Mouse (Mus musculus) frontal cortex, postnatal 25 days (tissue): ENCODE measurements at regions not wholly inside any gene's neighbourhood (a gene's known extent, or its start where the extent isn't known, plus 50 kb on each side); places are given as distances from the start of the nearest gene placed in this dataset.

Experiments
- DNase-seq, 2 experiments: peaks; one replicate each; pipeline ENCODE4 v3.0.0; 2022; ENCODE audit warnings: low spot score in 2 of 2

DNA sequence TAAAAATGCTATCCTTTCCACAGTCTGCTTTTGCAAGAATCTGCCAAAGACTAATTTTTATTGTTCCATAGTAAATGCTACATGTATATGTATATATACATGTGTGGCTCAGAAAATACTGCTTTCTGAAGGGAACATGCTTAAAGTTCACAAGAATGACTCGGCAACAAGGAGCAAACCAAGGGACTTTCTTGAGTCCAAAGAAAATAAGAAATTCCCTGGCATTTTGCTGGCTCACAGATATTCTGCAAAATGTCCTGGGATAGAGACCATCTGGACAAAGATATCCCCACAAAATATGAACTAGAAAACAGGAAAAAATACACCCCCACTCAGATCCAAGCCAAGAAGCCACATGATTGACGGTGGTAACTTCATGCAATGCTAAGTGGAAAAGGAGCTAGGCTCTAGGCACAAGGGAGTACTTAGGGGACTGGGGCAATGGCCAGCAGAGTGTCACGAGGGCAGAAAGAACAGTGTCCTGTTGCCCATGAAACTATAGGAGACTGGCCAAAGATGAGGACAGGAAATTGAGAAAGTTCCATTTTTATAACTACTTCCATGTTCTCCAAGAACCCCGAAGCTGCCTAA, 274.3 kb upstream of the Acvr2a start:
- no peak for DNase-seq

GRCm38 (mm10) chr2:48544377-48544776, 269.5 kb upstream of the Acvr2a start:
- DNase-seq: no peak

- DNase-seq: no peak
Observed at GRCm38 (mm10) chr2:48545072-48545471, 268.8 kb upstream of the Acvr2a start.

GRCm38 (mm10) chr2:48545679-48546078, 268.2 kb upstream of the Acvr2a start:
- DNase-seq: no peak

DNA sequence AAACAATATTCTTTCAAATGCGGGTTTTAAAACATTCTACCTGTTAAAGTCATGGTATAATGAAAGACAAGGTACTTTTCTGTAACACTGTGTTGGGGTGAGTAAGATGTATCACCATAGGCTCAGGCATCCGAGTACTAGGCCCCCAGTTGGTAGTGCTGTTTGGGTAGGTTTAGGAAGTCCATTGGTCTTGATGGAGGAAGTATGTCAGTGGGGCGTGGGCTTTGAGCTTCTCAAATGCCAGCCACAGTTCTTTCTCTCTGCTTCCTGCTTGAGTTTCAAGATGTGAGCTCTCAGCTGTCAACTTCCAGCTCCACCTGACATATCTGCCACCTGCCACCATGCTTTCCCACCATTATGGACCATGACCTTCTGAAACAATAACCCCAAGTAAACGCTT, 267.7 kb upstream of the Acvr2a start:
- no peak for DNase-seq

DNA sequence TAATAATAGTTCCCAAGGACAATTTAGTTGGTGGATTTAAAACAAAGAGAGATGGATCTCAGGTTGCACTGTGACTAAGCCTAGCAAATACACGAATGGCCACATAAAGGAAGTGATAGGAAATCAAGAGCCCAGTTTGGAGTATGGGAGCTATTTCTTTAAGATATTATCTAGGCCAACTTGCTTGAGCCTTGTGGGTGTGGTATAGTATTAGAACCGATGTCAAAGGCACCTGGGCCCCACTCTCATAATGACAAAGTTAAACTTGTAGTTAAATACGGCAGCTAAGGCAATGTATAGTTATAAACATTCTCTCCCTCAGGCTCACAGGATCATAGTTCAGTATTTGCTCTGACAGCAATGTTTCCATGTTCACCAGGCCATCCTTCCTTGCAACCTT, 257.3 kb upstream of the Acvr2a start:
- no peak for DNase-seq

GRCm38 (mm10) chr2:48557123-48557522, 256.8 kb upstream of the Acvr2a start:
- no peak for DNase-seq

DNA sequence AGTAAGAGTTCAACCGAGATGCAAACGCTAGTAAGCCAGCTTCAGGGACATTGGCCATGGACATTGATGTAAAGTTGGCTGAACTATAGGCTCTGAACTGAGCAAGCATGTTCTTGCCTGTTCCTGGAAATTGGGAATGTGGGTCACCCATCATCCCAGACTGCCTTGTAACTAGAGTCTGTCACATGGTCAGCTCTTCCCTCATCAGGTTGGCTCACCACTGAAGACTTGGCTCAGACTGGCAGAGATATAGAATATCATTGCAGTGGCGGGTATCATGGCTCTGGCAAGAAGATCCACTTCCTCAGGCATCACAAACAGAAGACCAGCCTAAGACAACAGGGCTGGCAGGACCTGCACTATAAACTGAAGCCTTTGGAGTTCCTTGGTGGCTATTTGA, 255.3 kb upstream of the Acvr2a start:
- no peak for DNase-seq

- DNase-seq: no peak
Observed at GRCm38 (mm10) chr2:48563636-48564035, 250.3 kb upstream of the Acvr2a start.

- no peak for DNase-seq
Observed at GRCm38 (mm10) chr2:48564170-48564569, 249.7 kb upstream of the Acvr2a start.

DNA sequence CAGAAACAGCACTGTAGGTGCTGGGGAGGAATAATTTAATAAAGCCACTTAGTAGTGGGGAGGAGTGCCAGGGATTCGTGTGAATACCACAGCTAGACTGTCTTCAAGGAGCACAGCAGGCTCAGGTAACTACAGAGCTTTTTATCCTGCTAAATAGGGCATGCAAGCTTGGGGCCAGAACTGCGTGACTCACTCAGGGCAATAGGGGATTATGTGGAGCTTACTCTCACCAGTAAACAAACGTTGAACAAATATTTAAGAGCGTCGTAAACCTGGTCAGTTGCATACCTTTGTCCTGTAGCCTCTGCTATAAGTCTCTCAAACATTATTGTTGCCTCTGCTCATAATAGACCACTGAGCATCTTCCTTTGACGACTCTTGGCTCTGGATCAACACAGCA, 246.0 kb upstream of the Acvr2a start:
- no peak for DNase-seq

DNA sequence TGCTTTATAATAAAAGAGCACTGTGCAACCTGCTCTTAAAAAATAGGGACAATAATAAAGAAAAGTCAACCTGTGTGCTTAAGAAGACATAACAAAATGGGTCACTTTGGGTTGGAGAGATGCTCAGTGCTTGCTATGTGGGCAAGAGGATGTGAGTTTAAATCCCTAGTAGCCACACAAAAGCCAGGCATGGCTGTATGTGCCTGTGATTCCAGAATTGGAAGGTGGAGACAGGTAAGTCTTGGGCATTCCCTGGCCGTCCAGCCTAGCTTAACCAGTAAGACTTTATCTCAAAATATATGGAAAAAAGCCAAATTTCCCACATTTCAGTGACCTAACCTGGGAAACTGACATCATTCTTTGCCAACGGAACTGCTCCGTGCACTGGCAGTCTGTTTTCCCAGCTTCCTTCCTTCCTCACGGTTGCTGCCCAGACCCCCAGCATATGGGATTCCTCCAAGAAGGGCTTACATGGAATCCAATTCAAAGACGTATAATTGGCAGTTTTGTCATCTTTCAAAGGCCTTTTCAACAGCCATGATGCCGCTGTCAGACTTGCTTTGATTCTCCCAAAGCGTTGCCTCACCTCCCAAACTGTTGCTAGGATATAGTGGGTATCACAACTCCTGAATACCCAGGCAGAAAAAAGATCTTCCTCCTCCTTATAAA, 227.6 kb upstream of the Acvr2a start:
- DNase-seq: no peak

DNA sequence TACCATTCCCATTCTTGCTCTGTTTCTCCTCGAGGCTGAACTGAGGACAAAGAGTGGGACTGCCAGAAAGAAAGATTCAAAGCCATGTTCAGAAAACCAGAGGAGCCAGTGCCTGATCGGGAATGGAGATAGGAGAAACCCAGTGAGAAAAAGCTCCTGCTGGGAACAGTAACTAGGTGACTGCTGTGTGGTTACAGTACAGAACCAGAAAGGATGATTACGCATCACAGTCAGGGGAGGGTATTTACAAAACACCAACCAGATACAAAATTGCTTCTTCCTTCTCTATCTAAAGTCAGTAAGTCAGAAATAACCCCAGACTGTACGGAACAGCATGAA, 227.1 kb upstream of the Acvr2a start:
- DNase-seq: no peak

DNA sequence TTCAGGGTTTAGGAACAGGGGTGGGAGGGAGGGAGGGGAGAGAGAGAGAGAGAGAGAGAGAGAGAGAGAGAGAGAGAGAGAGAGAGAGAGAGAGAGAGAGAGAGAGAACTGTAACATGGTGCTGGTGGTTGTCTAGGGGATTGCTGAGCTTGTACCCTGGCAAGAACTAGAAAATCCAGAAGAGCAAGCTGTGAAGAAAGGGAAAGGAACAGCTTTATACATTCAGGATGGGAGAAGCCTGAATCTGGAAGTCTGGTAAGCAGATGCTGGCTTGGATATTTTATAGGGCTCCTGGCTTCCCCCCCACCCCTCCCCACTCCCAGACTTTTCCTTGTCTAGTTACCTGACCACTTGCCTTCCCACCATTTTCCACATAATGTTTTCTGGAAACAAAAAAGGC, 224.2 kb upstream of the Acvr2a start:
- DNase-seq: no peak

GRCm38 (mm10) chr2:48597793-48598583, 215.9 kb upstream of the Acvr2a start:
- no peak for DNase-seq

- DNase-seq: no peak
Observed at GRCm38 (mm10) chr2:48599367-48599766, 214.5 kb upstream of the Acvr2a start.

GRCm38 (mm10) chr2:48601855-48602254, 212.1 kb upstream of the Acvr2a start:
- DNase-seq: no peak

DNA sequence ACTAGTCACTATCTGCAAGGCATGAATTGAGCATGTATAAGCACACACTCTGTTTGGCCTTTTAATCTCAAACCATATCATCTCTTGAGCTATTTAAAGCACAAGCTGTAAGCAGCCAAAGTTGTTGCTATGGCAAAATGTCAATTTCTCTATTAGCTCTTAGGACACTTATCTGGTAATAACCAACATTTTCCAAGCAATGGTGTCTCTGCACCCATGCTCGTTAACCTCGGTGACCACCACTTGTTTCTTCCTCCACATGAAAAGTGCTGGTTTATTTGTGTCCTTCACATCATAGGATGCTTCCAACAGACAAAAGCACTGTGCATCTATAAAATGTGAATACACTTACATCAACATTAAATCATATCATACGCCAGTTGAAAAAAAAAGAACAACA, 204.4 kb upstream of the Acvr2a start:
- no peak for DNase-seq

DNA sequence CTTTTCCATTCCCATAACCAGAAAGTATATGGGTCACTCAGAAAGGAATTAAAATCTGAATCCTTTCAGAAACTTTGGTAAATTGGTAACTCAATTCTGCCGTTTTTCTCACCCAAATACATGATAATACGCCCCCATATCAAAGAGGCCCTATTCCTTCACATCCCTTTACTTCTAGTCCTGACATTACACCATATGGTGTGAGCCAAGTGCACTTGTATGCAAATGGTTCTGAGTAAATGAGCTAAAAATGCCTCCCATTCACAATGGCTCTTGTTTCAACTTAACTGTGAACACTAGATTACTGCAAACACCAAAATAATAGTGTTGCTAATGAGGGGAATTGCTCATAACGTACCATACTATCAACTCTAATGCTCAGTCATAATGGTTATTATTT, 201.7 kb upstream of the Acvr2a start:
- no peak for DNase-seq

GRCm38 (mm10) chr2:48617141-48617699, 196.7 kb upstream of the Acvr2a start:
- DNase-seq: no peak

- no peak for DNase-seq
Observed at GRCm38 (mm10) chr2:48619042-48619441, 194.9 kb upstream of the Acvr2a start.

DNA sequence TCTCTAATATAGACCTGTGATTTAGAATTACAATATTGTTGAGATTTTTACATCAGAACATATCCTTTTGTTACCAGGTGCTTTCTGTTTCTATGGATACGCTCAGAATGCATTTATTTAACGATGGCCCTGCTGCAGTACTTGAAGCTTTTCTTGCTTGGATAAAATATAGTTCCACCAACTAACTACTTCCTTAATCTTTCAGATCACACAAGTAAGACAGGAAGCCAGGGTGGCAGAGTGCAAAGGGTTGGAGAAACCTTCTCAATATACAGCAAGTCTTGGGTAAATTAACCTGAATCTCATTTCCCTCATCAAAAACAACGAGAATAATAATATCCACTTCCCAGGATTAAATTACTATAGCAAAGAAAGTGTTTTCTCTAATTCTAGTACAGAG, 193.1 kb upstream of the Acvr2a start:
- no peak for DNase-seq

DNA sequence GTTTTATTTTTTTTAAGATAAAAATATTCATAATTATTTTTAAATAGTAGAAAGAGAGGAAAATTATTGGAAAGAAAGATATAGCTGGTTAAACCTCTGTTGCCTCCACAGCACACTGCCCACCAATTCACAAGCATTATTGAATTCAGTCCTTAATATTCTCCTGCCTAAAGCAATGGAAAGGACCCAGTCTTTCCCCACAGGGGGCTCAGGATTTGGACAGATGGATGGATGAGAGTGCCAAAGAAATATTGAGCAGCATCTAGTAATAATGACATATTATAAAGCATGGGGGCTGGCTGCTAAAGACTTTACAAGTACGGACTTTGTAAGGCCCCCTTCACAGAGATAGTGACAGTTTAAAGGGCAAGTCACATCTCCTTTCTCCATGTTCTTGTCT, 191.6 kb upstream of the Acvr2a start:
- no peak for DNase-seq
